Mouse (Mus musculus): ENCODE data around the gene Tcfl5.

Gene Tcfl5

GRCm38 (mm10) chr2:180642555-180643260, at the start of gene Tcfl5:
TSS of gene Tcfl5 (minus strand) at chr2:180642708.
- DNase-seq: no peak

- no peak for DNase-seq
Measured at GRCm38 (mm10) chr2:180689841-180690240, 47.3 kb upstream of the Tcfl5 start.

- no peak for DNase-seq
Measured at GRCm38 (mm10) chr2:180684031-180684430, 41.5 kb upstream of the Tcfl5 start.

GRCm38 (mm10) chr2:180683524-180683923, 41.0 kb upstream of the Tcfl5 start:
- no peak for DNase-seq

- DNase-seq: no peak
Measured at GRCm38 (mm10) chr2:180681225-180681624, 38.7 kb upstream of the Tcfl5 start.

GRCm38 (mm10) chr2:180678609-180679140, 36.2 kb upstream of the Tcfl5 start:
- peak; percentile 66 for DNase-seq

GRCm38 (mm10) chr2:180676706-180677105, 34.2 kb upstream of the Tcfl5 start:
- DNase-seq: no peak

- DNase-seq: no peak
Measured at GRCm38 (mm10) chr2:180662008-180662407, 19.5 kb upstream of the Tcfl5 start.

- DNase-seq: no peak
Measured at GRCm38 (mm10) chr2:180660521-180660920, 18.0 kb upstream of the Tcfl5 start.

GRCm38 (mm10) chr2:180659353-180660150, 17.0 kb upstream of the Tcfl5 start:
- peak; percentile 32 for DNase-seq

GRCm38 (mm10) chr2:180658381-180658780, 15.9 kb upstream of the Tcfl5 start:
- DNase-seq: no peak

- DNase-seq: peak; percentile 61
Measured at GRCm38 (mm10) chr2:180657394-180658013, 15.0 kb upstream of the Tcfl5 start.

GRCm38 (mm10) chr2:180655150-180655549, 12.6 kb upstream of the Tcfl5 start:
- no peak for DNase-seq

GRCm38 (mm10) chr2:180654666-180655065, 12.2 kb upstream of the Tcfl5 start:
- DNase-seq: no peak

- no peak for DNase-seq
Measured at GRCm38 (mm10) chr2:180646841-180647240, 4.3 kb upstream of the Tcfl5 start.

GRCm38 (mm10) chr2:180643626-180644025, 1.1 kb upstream of the Tcfl5 start:
- DNase-seq: no peak

- no peak for DNase-seq
Measured at GRCm38 (mm10) chr2:180641576-180642554, 643 bp downstream of the Tcfl5 start.

- no peak for DNase-seq
Measured at GRCm38 (mm10) chr2:180611882-180612281, 30.6 kb downstream of the Tcfl5 start.

- no peak for DNase-seq
Measured at GRCm38 (mm10) chr2:180610283-180610682, 32.2 kb downstream of the Tcfl5 start.

- DNase-seq: no peak
Measured at GRCm38 (mm10) chr2:180604781-180605180, 37.7 kb downstream of the Tcfl5 start.

- peak; percentile 54 for DNase-seq
Measured at GRCm38 (mm10) chr2:180600569-180601021, 41.9 kb downstream of the Tcfl5 start.

GRCm38 (mm10) chr2:180598157-180598705, 44.3 kb downstream of the Tcfl5 start:
- DNase-seq: no peak
